Mouse (Mus musculus) hindbrain, embryonic 14.5 days (tissue): Measurements from ENCODE around the gene Dok3. TPM values are rescaled to one million over a fixed set of nuclear protein-coding genes. Genes with fewer than 3 reads are reported as not detected.

Source experiments
- ATAC-seq: fragments of 200-750 bp; cut with Nextera tagmentation; 2 replicates; pipeline ENCODE4 v1.8.0; 2017; ENCODE audit warnings: moderate number of reproducible peaks, mild to moderate bottlenecking, moderate TSS enrichment, moderate library complexity; ENCODE audit not compliant: low FRiP score
- DNase-seq: peaks from one replicate; pipeline ENCODE4 v3.0.0-alpha.2; 2015; ENCODE audit warnings: low spot score
- H3K27ac ChIP-seq: fragments of 300-500 bp; sonication (generic); 2 replicates; pipeline ENCODE4 v1.5.1; 2014; ENCODE audit warnings: mild to moderate bottlenecking, moderate library complexity
- H3K27me3 ChIP-seq: fragments of 300-500 bp; sonication (generic); 2 replicates; pipeline ENCODE4 v1.6.1; 2014; ENCODE audit warnings: mild to moderate bottlenecking, low read length, mixed read lengths; ENCODE audit not compliant: control insufficient read depth, insufficient read depth
- H3K36me3 ChIP-seq: fragments of 300-500 bp; sonication (generic); replicated peaks from 2 replicates; pipeline ENCODE4 v1.6.1; 2014; ENCODE audit not compliant: control insufficient read depth, insufficient read depth
- H3K4me1 ChIP-seq: fragments of 300-500 bp; sonication (generic); replicated peaks from 2 replicates; pipeline ENCODE4 v1.6.1; 2014; ENCODE audit warnings: antibody characterized with exemption, low read length, mixed read lengths; ENCODE audit not compliant: control insufficient read depth, insufficient read depth
- H3K4me2 ChIP-seq: fragments of 300-500 bp; sonication (generic); replicated peaks from 2 replicates; pipeline ENCODE4 v1.6.1; 2014; ENCODE audit warnings: mild to moderate bottlenecking, moderate library complexity
- H3K4me3 ChIP-seq: fragments of 300-500 bp; sonication (generic); replicated peaks from 2 replicates; pipeline ENCODE4 v1.5.1; 2014; ENCODE audit warnings: mild to moderate bottlenecking, low read length
- H3K9ac ChIP-seq: fragments of 300-500 bp; sonication (generic); 2 replicates; pipeline ENCODE4 v1.6.1; 2014
- H3K9me3 ChIP-seq: fragments of 300-500 bp; sonication (generic); 2 replicates; pipeline ENCODE4 v1.6.1; 2016; ENCODE audit warnings: low read length; ENCODE audit not compliant: control insufficient read depth
- WGBS: fragments of 180-500 bp; shearing (Covaris S2); extraction: QIAGEN DNeasy Blood & Tissue Kit; methylation state at CpG from one replicate; pipeline ENCODE4 v1.1.7; 2014; 5-methylcytosine and 5-hydroxymethylcytosine counted together
- polyA plus RNA-seq: library from polyadenylated mRNA; unstranded; fragments of >200 nt; fragmentation: Nextera tagmentation; extraction: Ambion mirVana; gene quantifications from 2 replicates; pipeline ENCODE4 v1.2.1, GENCODE M21; 2014

Dok3 gene
- polyA plus RNA-seq, 1 experiment from 2014 or later: 3.8 TPM

- Histone ChIP-seq H3K4me1 (peaks cover 10% of the 10 kb centered on the region), H3K27ac (no peak overlapping the region), H3K9me3 (no peaks in the 10 kb centered on the region), H3K4me2 (no peak overlapping the region), H3K4me3 (no peak overlapping the region), H3K27me3 (no peaks in the 10 kb centered on the region), H3K9ac (no peak overlapping the region), H3K36me3 (peaks cover 55% of the 10 kb centered on the region)
- DNase-seq (no peak), ATAC-seq (no peak)
- 80% methylated on average over 10 of the region's 10 CpGs for WGBS
Measured at GRCm38 (mm10) chr13:55500575-55500974, 28.5 kb downstream of the Dok3 start.

GRCm38 (mm10) chr13:55498906-55499305 is 30.2 kb downstream of the Dok3 start:
- Histone ChIP-seq H3K36me3 (peaks cover 39% of the 10 kb centered on the region), H3K4me1 (peaks cover 16% of the 10 kb centered on the region), H3K27me3 (no peaks in the 10 kb centered on the region), H3K9me3 (no peaks in the 10 kb centered on the region), H3K27ac (no peak overlapping the region), H3K4me2 (no peak overlapping the region), H3K4me3 (no peak overlapping the region), H3K9ac (no peak overlapping the region)
- ATAC-seq (no peak), DNase-seq (no peak)
- WGBS: 51% methylated on average over 11 of the region's 11 CpGs

GRCm38 (mm10) chr13:55496661-55497060 is 32.4 kb downstream of the Dok3 start:
- DNase-seq (no peak), ATAC-seq (no peak)
- Histone ChIP-seq H3K27ac (no peak overlapping the region), H3K9ac (no peak overlapping the region), H3K4me1 (peaks cover 16% of the 10 kb centered on the region), H3K27me3 (no peaks in the 10 kb centered on the region), H3K4me3 (no peak overlapping the region), H3K36me3 (peaks cover 20% of the 10 kb centered on the region), H3K9me3 (no peaks in the 10 kb centered on the region), H3K4me2 (no peak overlapping the region)
- 84% methylated on average over 6 of the region's 6 CpGs for WGBS

GRCm38 (mm10) chr13:55495702-55496101 is 33.4 kb downstream of the Dok3 start:
- Histone ChIP-seq H3K27ac (no peak overlapping the region), H3K36me3 (peaks cover 14% of the 10 kb centered on the region), H3K4me2 (peak overlapping the region; percentile 7; the same call in 1 of the 2 replicates), H3K9me3 (no peaks in the 10 kb centered on the region), H3K9ac (0 out of 2 replicates have a peak overlapping the region, but pooled peaks have one; percentile 32), H3K4me1 (peaks cover 16% of the 10 kb centered on the region), H3K27me3 (no peaks in the 10 kb centered on the region), H3K4me3 (no peak overlapping the region)
- 15% methylated on average over 4 of the region's 4 CpGs for WGBS
- no peak for ATAC-seq
- DNase-seq: no peak

GRCm38 (mm10) chr13:55494883-55495621 is 34.0 kb downstream of the Dok3 start:
- Histone ChIP-seq H3K9me3 (no peaks in the 10 kb centered on the region), H3K27me3 (no peaks in the 10 kb centered on the region), H3K9ac (no peak overlapping the region), H3K4me1 (peaks cover 16% of the 10 kb centered on the region), H3K27ac (0 out of 2 replicates have a peak overlapping the region, but pooled peaks have one; percentile 14), H3K36me3 (peaks cover 10% of the 10 kb centered on the region), H3K4me2 (peak overlapping the region; percentile 7), H3K4me3 (no peak overlapping the region)
- WGBS: 17% methylated on average over 18 of the region's 18 CpGs
- ATAC-seq: peak; percentile 33; the same call in 1 of the 2 replicates
- no peak for DNase-seq

GRCm38 (mm10) chr13:55494257-55494656 is 34.8 kb downstream of the Dok3 start:
- H3K9ac ChIP-seq: no peak overlapping the region
- no peaks in the 10 kb centered on the region for H3K9me3 ChIP-seq
- peaks cover 10% of the 10 kb centered on the region for H3K36me3 ChIP-seq
- ATAC-seq: no peak
- H3K4me2 ChIP-seq: no peak overlapping the region
- DNase-seq: no peak
- H3K4me3 ChIP-seq: no peak overlapping the region
- H3K27me3 ChIP-seq: no peaks in the 10 kb centered on the region
- WGBS: 31% methylated on average over 2 of the region's 2 CpGs
- peaks cover 16% of the 10 kb centered on the region for H3K4me1 ChIP-seq
- no peak overlapping the region for H3K27ac ChIP-seq

- no peaks in the 10 kb centered on the region for H3K27me3 ChIP-seq
- DNase-seq (peak; percentile 79), ATAC-seq (peak; percentile 81)
- H3K9me3 ChIP-seq: no peaks in the 10 kb centered on the region
- H3K4me3 ChIP-seq: peak within 1 kb of the TSS; percentile 97
- 2% methylated on average over 39 of the region's 83 CpGs for WGBS
- H3K36me3 ChIP-seq: peaks cover 4% of the 10 kb centered on the region
- peaks cover 44% of the 10 kb centered on the region for H3K4me1 ChIP-seq
- H3K27ac ChIP-seq: peak within 1 kb of the TSS; percentile 99
- H3K4me2 ChIP-seq: peak within 1 kb of the TSS; percentile 99
- peak within 1 kb of the TSS; percentile 100 for H3K9ac ChIP-seq
Measured at GRCm38 (mm10) chr13:55487578-55488498, 41.3 kb downstream of the Dok3 start, which contains the start of gene Dbn1. Dbn1 (minus strand) TSS chr13:55488111.

- ATAC-seq (peak; percentile 39), DNase-seq (no peak)
- Histone ChIP-seq H3K27me3 (no peaks in the 10 kb centered on the region), H3K9me3 (no peaks in the 10 kb centered on the region), H3K4me3 (peak overlapping the region; percentile 97), H3K36me3 (peaks cover 12% of the 10 kb centered on the region), H3K27ac (peak overlapping the region; percentile 99), H3K4me1 (peaks cover 52% of the 10 kb centered on the region), H3K4me2 (peak overlapping the region; percentile 99), H3K9ac (peak overlapping the region; percentile 100)
- under 1% methylated on average over 29 of the region's 29 CpGs for WGBS
Measured at GRCm38 (mm10) chr13:55486916-55487577, 42.0 kb downstream of the Dok3 start.
